Mouse (Mus musculus): ENCODE measurements around the gene Flrt2. TPM values are rescaled to one million over a fixed set of nuclear protein-coding genes. Genes with fewer than 3 reads are reported as not detected.

Gene Flrt2
- polyA plus RNA-seq, 1 experiment = not detected

GRCm38 (mm10) chr12:95816660-95817059 lies 124.6 kb downstream of the Flrt2 start:
- Histone ChIP-seq H3K4me3 (ENCODE audit: insufficient read depth, low read depth, low read length) (no peak overlapping the region), H3K27ac (ENCODE audit: insufficient read depth, low read depth, low read length) (no peak overlapping the region), H3K4me1 (ENCODE audit: control insufficient read depth, insufficient read depth, low read length) (no peaks in the 10 kb centered on the region)
- TF ChIP-seq CTCF (IDR thresholded peaks at IDR 0.05; ENCODE audit: insufficient read depth, low read depth, low read length) (no peak), POLR2A (IDR thresholded peaks at IDR 0.05; ENCODE audit: insufficient read depth, low read depth, low read length) (no peak)
